Mouse (Mus musculus) lung, embryonic 15.5 days (tissue): ENCODE results near the gene Flt3l. TPM values are rescaled to one million over a fixed set of nuclear protein-coding genes. Genes with fewer than 3 reads are reported as not detected.

ENCODE experiments used
- ATAC-seq: fragments of 200-750 bp; cut with Nextera tagmentation; 2 replicates; pipeline ENCODE4 v1.8.0; 2017; ENCODE audit warnings: moderate number of reproducible peaks, borderline replicate concordance; ENCODE audit not compliant: low FRiP score, low TSS enrichment; ENCODE audit errors: extremely low read depth
- H3K27ac ChIP-seq: fragments of 300-500 bp; sonication (generic); 2 replicates; pipeline ENCODE4 v1.5.1; 2015; ENCODE audit warnings: moderate library complexity, mild to moderate bottlenecking, inconsistent platforms
- H3K27me3 ChIP-seq: fragments of 300-500 bp; sonication (generic); 2 replicates; pipeline ENCODE4 v1.6.1; 2015; ENCODE audit warnings: inconsistent platforms
- H3K36me3 ChIP-seq: fragments of 300-500 bp; sonication (generic); 2 replicates; pipeline ENCODE4 v1.6.1; 2015; ENCODE audit warnings: inconsistent platforms
- H3K4me1 ChIP-seq: fragments of 300-500 bp; sonication (generic); 2 replicates; pipeline ENCODE4 v1.6.1; 2015; ENCODE audit warnings: inconsistent platforms
- H3K4me2 ChIP-seq: fragments of 300-500 bp; sonication (generic); 2 replicates; pipeline ENCODE4 v1.6.1; 2015; ENCODE audit warnings: inconsistent platforms, mild to moderate bottlenecking, moderate library complexity
- H3K4me3 ChIP-seq: fragments of 300-500 bp; sonication (generic); 2 replicates; pipeline ENCODE4 v1.5.1; 2015; ENCODE audit warnings: mild to moderate bottlenecking, inconsistent platforms
- H3K9ac ChIP-seq: fragments of 300-500 bp; sonication (generic); 2 replicates; pipeline ENCODE4 v1.6.1; 2015; ENCODE audit warnings: inconsistent platforms
- H3K9me3 ChIP-seq: fragments of 300-500 bp; sonication (generic); 2 replicates; pipeline ENCODE4 v1.6.1; 2016; ENCODE audit warnings: inconsistent platforms
- WGBS: fragments of 180-500 bp; shearing (Covaris S2); methylation state at CpG from one replicate; pipeline ENCODE4 v1.1.7; 2015; 5-methylcytosine and 5-hydroxymethylcytosine counted together
- microRNA counts: library from miRNA; unstranded; fragments of <30 nt; microRNA quantifications from one replicate; lab custom pipeline; 2016
- microRNA-seq: library from miRNA; unstranded; fragments of <30 nt; microRNA quantifications from one replicate; pipeline ENCODE4, GENCODE M21; 2016
- polyA plus RNA-seq: library from polyadenylated mRNA; unstranded; fragments of >200 nt; fragmentation: Nextera tagmentation; extraction: Ambion mirVana; gene quantifications from 2 replicates; pipeline ENCODE4 v1.2.1, GENCODE M21; 2015

Flt3l gene
- polyA plus RNA-seq, 1 experiment from 2014 or later, result 1.5 TPM

DNA sequence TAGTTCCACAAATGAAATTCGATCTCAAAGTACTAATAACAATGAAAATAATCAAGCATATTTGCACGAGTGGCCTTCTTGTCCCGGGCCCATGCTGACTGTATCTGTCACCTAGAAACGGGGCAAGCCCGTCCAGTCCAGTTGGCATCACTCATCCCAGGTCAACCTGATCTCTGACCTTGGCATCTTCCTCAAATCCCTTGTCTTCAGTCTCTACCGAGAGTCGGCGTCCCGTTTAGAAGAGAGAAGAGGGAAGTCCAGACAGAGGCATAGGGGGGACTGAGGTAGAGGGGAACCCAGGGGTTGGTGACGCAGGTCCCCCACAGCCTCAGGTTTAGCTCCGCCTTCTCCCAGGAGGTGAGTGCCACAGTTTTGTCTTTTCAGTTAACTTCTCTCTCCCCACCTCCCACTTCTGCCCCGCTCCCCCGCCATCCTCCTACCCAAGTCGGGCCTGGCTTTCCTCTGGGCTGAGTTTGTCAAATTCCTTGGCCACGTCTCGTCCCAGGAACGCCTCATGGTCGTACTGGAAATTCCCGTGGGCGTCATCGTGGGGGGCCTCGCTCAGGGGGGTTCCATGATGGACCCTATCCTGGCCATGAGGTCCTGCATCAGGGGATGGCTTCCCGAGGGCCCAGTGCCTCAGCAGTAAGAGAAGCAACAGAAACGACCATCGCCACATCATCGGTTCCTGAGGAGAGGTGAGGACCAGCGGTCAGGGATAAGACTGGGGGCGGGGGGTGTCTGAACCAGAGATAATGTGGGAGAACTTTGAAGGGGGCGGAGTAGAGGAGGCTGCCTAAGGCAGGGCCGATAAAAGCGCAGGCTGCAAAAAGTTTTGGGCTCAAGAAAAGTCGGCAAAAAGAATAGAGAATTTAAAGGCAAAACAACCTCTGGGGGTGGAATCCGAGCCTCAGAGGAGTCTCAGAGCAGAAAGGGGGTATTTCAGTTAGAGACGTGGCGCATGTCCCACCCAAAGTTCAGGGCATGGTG lies 44.9 kb downstream of the Flt3l start:
- no peaks in the 10 kb centered on the region for H3K27me3 ChIP-seq
- H3K9me3 ChIP-seq, result no peaks in the 10 kb centered on the region
- H3K4me1 ChIP-seq, result peaks cover 25% of the 10 kb centered on the region
- peak overlapping the region; percentile 62 for H3K9ac ChIP-seq
- H3K27ac ChIP-seq, result peak overlapping the region; percentile 79
- peak; percentile 68 for ATAC-seq
- H3K36me3 ChIP-seq, result peaks cover 29% of the 10 kb centered on the region
- 6% methylated on average over 35 of the region's 35 CpGs for WGBS
- peak overlapping the region; percentile 52 for H3K4me3 ChIP-seq
- H3K4me2 ChIP-seq, result peak overlapping the region; percentile 72

DNA sequence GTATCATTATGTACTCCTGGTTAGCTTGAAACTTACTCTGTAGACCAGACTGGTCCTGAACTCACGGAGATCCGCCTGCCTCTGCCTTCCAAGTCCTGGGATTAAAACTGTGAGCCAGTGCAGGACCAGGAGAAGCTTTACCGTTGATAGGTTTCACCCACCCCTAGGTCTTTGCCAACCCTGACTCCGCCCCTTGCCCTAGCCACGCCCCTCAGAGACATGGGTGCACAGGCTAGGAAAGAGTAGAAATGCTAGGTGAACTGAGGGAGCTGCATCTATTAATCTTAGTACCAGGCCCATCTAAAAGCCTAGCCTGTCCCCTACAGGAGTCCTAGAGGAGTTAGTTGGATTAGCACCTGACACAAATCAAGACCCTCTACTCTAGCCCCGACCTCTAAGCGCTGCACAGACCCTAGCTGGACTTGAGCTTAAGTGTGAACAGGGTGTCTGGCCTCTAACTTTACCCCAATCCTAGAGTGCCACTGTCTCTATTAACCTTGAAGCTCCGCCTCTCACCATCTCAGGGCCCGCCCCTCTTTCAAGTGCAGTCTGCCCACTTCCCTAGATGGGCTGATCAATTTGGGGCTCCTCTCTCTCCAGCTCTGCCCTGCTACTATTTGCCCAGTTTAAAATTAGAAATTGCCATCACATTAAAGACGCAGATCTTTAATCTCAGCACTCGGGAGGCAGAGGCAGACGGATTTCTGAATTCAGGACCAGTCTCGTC lies 45.8 kb downstream of the Flt3l start:
- peaks cover 38% of the 10 kb centered on the region for H3K36me3 ChIP-seq
- H3K4me3 ChIP-seq, result peak overlapping the region; percentile 52
- no peak for ATAC-seq
- H3K27ac ChIP-seq, result 0 out of 2 replicates have a peak overlapping the region, but pooled peaks have one; percentile 79
- WGBS, result 72% methylated on average over 13 of the region's 13 CpGs
- peak overlapping the region; percentile 72 for H3K4me2 ChIP-seq
- peak overlapping the region; percentile 62 for H3K9ac ChIP-seq
- peaks cover 25% of the 10 kb centered on the region for H3K4me1 ChIP-seq
- no peaks in the 10 kb centered on the region for H3K27me3 ChIP-seq
- no peaks in the 10 kb centered on the region for H3K9me3 ChIP-seq

DNA sequence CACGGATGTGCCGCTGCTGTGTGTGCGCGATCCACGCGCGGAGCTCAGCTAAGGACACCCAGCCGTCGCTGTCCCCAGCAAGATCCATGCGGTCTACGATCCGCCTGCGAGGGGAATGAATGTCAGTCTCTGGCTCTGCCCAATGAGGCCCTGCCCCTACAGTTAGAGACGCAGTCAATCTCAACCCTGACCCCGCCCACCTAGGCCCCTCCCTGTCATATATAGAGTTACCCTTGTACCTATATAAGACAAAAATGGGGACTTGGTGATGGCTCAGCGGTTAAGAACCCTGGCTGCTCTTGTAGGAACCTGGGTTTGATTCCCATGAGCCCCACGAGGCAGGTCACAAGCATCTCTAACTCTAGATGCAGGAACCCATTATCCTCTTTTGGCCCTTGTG lies 47.6 kb downstream of the Flt3l start:
- WGBS, result 92% methylated on average over 17 of the region's 17 CpGs
- ATAC-seq, result no peak
- Histone ChIP-seq H3K9ac (no peak overlapping the region), H3K4me1 (peaks cover 24% of the 10 kb centered on the region), H3K36me3 (peaks cover 53% of the 10 kb centered on the region), H3K9me3 (no peaks in the 10 kb centered on the region), H3K27ac (no peak overlapping the region), H3K4me3 (no peak overlapping the region), H3K4me2 (no peak overlapping the region), H3K27me3 (no peaks in the 10 kb centered on the region)

DNA sequence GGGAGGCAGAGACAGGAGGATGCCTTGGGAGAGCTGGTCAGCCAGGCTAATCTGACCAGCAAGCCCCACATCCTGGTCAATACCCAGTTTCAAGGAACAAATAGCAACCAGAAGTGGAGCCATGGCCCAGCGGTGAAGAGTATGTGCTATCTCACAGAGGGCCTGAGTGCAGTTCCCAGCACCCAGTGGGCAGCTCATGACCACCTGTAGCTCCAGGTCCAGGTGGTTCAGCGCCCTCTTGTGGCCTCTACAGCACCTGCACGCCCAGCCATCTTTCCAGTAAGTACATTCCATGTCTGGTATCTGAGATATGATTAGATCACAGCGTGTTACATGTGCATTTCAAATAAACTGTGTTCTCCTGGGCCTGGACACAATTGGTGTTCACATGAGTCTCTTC lies 50.1 kb downstream of the Flt3l start:
- no peak for ATAC-seq
- 75% methylated on average over 4 of the region's 4 CpGs for WGBS
- H3K4me2 ChIP-seq, result no peak overlapping the region
- H3K27me3 ChIP-seq, result no peaks in the 10 kb centered on the region
- no peak overlapping the region for H3K27ac ChIP-seq
- H3K4me3 ChIP-seq, result no peak overlapping the region
- H3K36me3 ChIP-seq, result peaks cover 68% of the 10 kb centered on the region
- peaks cover 19% of the 10 kb centered on the region for H3K4me1 ChIP-seq
- no peaks in the 10 kb centered on the region for H3K9me3 ChIP-seq
- no peak overlapping the region for H3K9ac ChIP-seq

DNA sequence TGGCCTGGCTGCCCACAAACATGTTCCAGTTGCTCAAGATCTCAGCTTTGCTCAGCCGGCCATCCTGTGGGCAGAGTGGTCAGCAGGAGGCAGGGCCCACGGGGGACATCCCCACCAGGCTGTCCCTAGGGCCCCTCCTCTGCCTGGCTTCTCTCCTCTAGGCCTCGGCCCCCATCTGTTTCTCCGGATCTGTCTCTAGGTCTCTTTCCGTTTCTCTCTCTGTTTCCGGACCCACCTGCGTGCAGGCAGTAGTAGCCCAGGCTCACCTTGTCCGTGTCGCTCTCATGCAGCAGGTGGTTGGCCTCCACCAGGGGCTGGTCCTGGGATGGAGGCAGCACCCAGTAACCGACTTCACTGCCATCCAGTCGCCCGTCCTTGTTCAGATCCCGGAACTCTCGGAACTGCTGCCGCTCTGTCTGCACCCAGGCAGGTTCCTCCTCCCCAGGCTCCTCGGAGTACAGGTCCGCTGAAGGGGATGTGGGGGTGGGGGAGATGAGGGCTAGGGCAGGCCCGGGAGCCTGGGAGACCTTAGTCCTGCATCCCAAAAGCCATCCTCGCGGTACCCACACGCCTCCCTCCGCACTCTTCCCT lies 52.8 kb downstream of the Flt3l start:
- 78% methylated on average over 22 of the region's 22 CpGs for WGBS
- H3K9me3 ChIP-seq, result no peaks in the 10 kb centered on the region
- no peak overlapping the region for H3K9ac ChIP-seq
- no peaks in the 10 kb centered on the region for H3K27me3 ChIP-seq
- H3K4me2 ChIP-seq, result no peak overlapping the region
- H3K27ac ChIP-seq, result 0 out of 2 replicates have a peak overlapping the region, but pooled peaks have one; percentile 59
- no peak overlapping the region for H3K4me3 ChIP-seq
- H3K4me1 ChIP-seq, result peaks cover 9% of the 10 kb centered on the region
- H3K36me3 ChIP-seq, result peaks cover 59% of the 10 kb centered on the region
- ATAC-seq, result no peak

DNA sequence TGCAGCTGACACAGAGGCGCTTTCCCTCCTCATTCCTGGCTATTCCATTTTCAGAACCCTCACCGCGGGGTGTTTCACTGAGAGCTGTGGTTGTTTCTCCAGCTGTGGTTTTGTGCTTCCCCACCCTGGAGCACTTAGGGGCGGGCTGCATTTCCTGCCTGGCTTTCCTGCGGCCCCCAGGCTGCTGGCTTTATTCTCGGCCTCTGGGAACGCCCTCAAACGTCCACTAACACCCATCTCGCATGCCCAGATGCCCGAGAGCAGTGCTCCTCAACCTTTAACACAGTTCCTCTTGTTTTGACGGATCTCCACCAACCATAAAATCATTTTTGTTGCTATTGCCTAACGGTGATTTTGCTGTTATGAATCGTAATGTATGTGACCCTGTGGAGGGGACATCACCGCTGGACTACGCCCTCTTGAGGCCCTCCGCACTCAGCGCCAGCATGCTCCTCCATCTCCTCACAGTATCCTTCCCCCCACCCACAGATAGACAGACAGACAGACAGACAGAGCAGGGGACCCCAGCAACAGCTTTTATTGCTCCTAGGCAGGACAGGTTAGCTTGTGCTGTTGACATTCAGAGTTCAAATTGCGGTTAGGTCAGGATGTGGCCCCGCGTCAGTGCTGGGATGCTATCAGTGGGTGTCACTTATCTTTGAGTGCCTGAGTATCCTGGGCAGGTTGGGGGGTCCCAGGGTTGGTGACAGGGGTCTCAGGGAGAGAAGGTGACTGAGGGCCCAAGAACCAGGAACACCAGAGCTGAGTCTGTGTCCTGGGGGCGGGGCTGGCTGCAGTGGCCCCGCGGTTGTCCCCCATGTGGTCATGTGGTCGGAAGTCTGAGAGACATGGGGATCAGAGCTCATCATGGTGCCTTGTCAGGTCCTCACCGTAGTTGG lies 53.6 kb downstream of the Flt3l start:
- no peak overlapping the region for H3K4me3 ChIP-seq
- peaks cover 9% of the 10 kb centered on the region for H3K4me1 ChIP-seq
- peaks cover 54% of the 10 kb centered on the region for H3K36me3 ChIP-seq
- no peaks in the 10 kb centered on the region for H3K9me3 ChIP-seq
- H3K4me2 ChIP-seq, result no peak overlapping the region
- H3K27me3 ChIP-seq, result no peaks in the 10 kb centered on the region
- H3K27ac ChIP-seq, result peak overlapping the region; percentile 59; the same call in 1 of the 2 replicates
- H3K9ac ChIP-seq, result no peak overlapping the region
- no peak for ATAC-seq
- WGBS, result 65% methylated on average over 25 of the region's 25 CpGs

DNA sequence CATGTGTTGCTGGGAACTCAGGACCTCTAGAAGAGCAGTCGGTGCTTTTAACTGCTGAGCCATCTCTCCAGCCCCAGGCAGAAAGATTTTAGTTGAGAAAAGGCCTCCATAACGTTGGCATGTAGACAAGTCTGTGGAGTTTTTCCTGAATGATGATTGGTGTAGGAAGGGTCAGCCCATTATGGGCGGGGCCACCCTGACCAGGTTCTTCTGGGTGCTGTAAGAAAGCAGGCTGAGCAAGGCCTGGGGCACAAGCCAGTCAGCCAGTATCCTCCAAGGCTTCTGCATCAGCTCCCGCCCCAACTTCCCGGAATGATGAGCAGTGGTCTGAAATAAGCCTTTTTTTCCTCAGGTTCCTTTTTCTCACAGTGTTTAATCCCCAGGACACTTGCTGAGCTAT lies 55.2 kb downstream of the Flt3l start:
- no peak overlapping the region for H3K4me2 ChIP-seq

DNA sequence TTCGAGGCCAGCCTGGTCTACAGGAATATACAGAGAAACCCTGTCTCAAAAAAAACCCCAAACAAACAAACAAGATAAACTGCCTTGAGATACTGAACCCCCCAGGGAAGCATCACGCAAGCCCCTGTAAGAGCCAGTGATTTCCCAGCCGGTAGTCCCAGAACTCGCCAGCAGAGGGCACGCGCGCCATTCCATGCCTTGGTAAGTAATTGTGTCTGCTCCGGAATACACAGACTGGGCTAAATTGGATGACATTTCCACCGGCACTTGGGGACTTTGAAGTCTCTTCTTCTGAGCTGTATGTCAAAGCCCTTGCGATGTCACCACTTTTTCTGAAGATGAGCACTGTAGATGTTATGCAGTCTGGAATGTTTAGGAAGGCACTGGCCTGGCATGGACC lies 56.4 kb downstream of the Flt3l start:
- H3K27ac ChIP-seq, result no peak overlapping the region
- H3K9ac ChIP-seq, result no peak overlapping the region
- no peak overlapping the region for H3K4me3 ChIP-seq
- peaks cover 9% of the 10 kb centered on the region for H3K4me1 ChIP-seq
- H3K27me3 ChIP-seq, result no peaks in the 10 kb centered on the region
- peak; percentile 29; the same call in 1 of the 2 replicates for ATAC-seq
- WGBS, result under 1% methylated on average over 10 of the region's 10 CpGs
- H3K36me3 ChIP-seq, result peaks cover 52% of the 10 kb centered on the region
- no peak overlapping the region for H3K4me2 ChIP-seq
- H3K9me3 ChIP-seq, result no peaks in the 10 kb centered on the region

More for the DNA sequence above, 55.2 kb downstream of the Flt3l start:
- Histone ChIP-seq H3K27ac (no peak overlapping the region), H3K9ac (no peak overlapping the region), H3K9me3 (no peaks in the 10 kb centered on the region), H3K4me3 (no peak overlapping the region), H3K27me3 (no peaks in the 10 kb centered on the region), H3K4me1 (peaks cover 9% of the 10 kb centered on the region), H3K36me3 (peaks cover 53% of the 10 kb centered on the region)
- no peak for ATAC-seq
- 42% methylated on average over 5 of the region's 5 CpGs for WGBS

MicroRNAs encoded within 50 kb of the gene (microRNA counts, 519-probe panel; counts per million panel counts)
- 2,655 counts per million, percentile 65 among the panel's probes with 10 or more counts for microRNA mmu-miR-150 (lab: Ali Mortazavi, UCI)

Small RNA genes lying within 50 kb of the gene (microRNA-seq; reads per million reads assigned to microRNA genes)
- gene Mir150, result 49.1 reads per million, percentile 45 among the genes with 10 or more reads in this experiment
- gene Mir5121, result 8.3 reads per million, percentile 27 among the genes with 10 or more reads in this experiment
- gene Mir7055, result not detected

Other genes with a start within 250 kb of the Flt3l start
- 93.5 and 97.7 TPM in 2 replicates for gene Med25, start 243.7 kb downstream of the Flt3l start, polyA plus RNA-seq
- gene Fuz, start 240.4 kb downstream of the Flt3l start, polyA plus RNA-seq, result 21.0 and 24.0 TPM in 2 replicates
- gene Ap2a1, start 206.9 kb downstream of the Flt3l start, polyA plus RNA-seq, result 63.1 and 64.8 TPM in 2 replicates
- gene Tsks, start 193.2 kb downstream of the Flt3l start, polyA plus RNA-seq, result 0.09 and 0.15 TPM in 2 replicates
- 14.5 and 15.0 TPM in 2 replicates for gene Cpt1c, start 161.6 kb downstream of the Flt3l start, polyA plus RNA-seq
- gene Prmt1, start 149.9 kb downstream of the Flt3l start, polyA plus RNA-seq, result 545 and 586 TPM in 2 replicates
- gene Irf3, start 138.8 kb downstream of the Flt3l start, polyA plus RNA-seq, result 88.1 and 92.6 TPM in 2 replicates
- 66.3 and 66.7 TPM in 2 replicates for gene Bcl2l12, start 137.7 kb downstream of the Flt3l start, polyA plus RNA-seq
- 35.5 and 36.5 TPM in 2 replicates for gene Scaf1, start 120.1 kb downstream of the Flt3l start, polyA plus RNA-seq
- gene Rras, start 118.5 kb downstream of the Flt3l start, polyA plus RNA-seq, result 49.7 and 50.4 TPM in 2 replicates
- gene Prr12, start 83.6 kb downstream of the Flt3l start, polyA plus RNA-seq, result 10.9 and 11.1 TPM in 2 replicates
- gene Nosip, start 74.0 kb downstream of the Flt3l start, polyA plus RNA-seq, result 74.9 and 75.1 TPM in 2 replicates
- 23.1 and 24.2 TPM in 2 replicates for gene Prrg2, start 73.8 kb downstream of the Flt3l start, polyA plus RNA-seq
- gene Rcn3, start 44.2 kb downstream of the Flt3l start, polyA plus RNA-seq, result 353 and 358 TPM in 2 replicates
- gene Fcgrt, start 32.6 kb downstream of the Flt3l start, polyA plus RNA-seq, result 73.6 and 83.1 TPM in 2 replicates
- gene Rps11, start 12.0 kb downstream of the Flt3l start, polyA plus RNA-seq, result 1,432 and 1,559 TPM in 2 replicates
- gene Rpl13a, start 7.7 kb downstream of the Flt3l start, polyA plus RNA-seq, result 1,187 and 1,308 TPM in 2 replicates
- gene Gm45713, start 201 bp downstream of the Flt3l start, polyA plus RNA-seq, result 0.19 and 0.20 TPM in 2 replicates
- gene Pih1d1, start 17.9 kb upstream of the Flt3l start, polyA plus RNA-seq, result 100 and 103 TPM in 2 replicates
- 54.8 and 56.8 TPM in 2 replicates for gene Aldh16a1, start 18.2 kb upstream of the Flt3l start, polyA plus RNA-seq
- 0.33 and 0.55 TPM in 2 replicates for gene Slc17a7, start 27.5 kb upstream of the Flt3l start, polyA plus RNA-seq
- gene Gfy, start 43.1 kb upstream of the Flt3l start, polyA plus RNA-seq, result not detected in 2 replicates
- not detected in 2 replicates for gene Pth2, start 44.6 kb upstream of the Flt3l start, polyA plus RNA-seq
- 0.75 and 1.1 TPM in 2 replicates for gene Ccdc155, start 68.5 kb upstream of the Flt3l start, polyA plus RNA-seq
- 0.54 and 1.1 TPM in 2 replicates for gene Dkkl1, start 75.7 kb upstream of the Flt3l start, polyA plus RNA-seq
- gene Tead2, start 79.3 kb upstream of the Flt3l start, polyA plus RNA-seq, result 180 and 183 TPM in 2 replicates
- gene Cd37, start 102.7 kb upstream of the Flt3l start, polyA plus RNA-seq, result 3.1 and 3.8 TPM in 2 replicates
- gene Slc6a16, start 104.7 kb upstream of the Flt3l start, polyA plus RNA-seq, result 0.16 TPM in 1 of 2 replicates, not detected in the other
- gene Slc6a21, start 141.1 kb upstream of the Flt3l start, polyA plus RNA-seq, result 0.09 TPM in 1 of 2 replicates, not detected in the other
- gene Trpm4, start 197.3 kb upstream of the Flt3l start, polyA plus RNA-seq, result 19.1 and 20.0 TPM in 2 replicates
- gene Hrc, start 198.9 kb upstream of the Flt3l start, polyA plus RNA-seq, result 1.7 and 2.3 TPM in 2 replicates
- gene Ppfia3, start 230.6 kb upstream of the Flt3l start, polyA plus RNA-seq, result 3.1 TPM in 2 replicates
- gene Lin7b, start 234.2 kb upstream of the Flt3l start, polyA plus RNA-seq, result 0.60 and 0.92 TPM in 2 replicates